Mouse (Mus musculus): ENCODE measurements around the gene Sema4c. TPM values are rescaled to one million over a fixed set of nuclear protein-coding genes. Genes with fewer than 3 reads are reported as not detected.

The Sema4c gene
- 10 to 100 TPM in 1 of 2 experiments, 1 to 10 TPM in 1; 6.8 to 10.0 TPM for total RNA-seq (2021)
- long read RNA-seq, experiment 1, partial matches to known transcripts: 0 of 1 reads
- long read RNA-seq, experiment 1, other reads (novel, unspliced or antisense): 1 of 1 reads
- long read RNA-seq, experiment 2, partial matches to known transcripts: 0 of 1 reads
- long read RNA-seq, experiment 2, other reads (novel, unspliced or antisense): 0 of 1 reads

- intact Hi-C loops (cut with DNase I): no loop called here
- H3K4me3 ChIP-seq: peak within 1 kb of the TSS; percentile 91
- H3K27ac ChIP-seq: peak within 1 kb of the TSS; percentile 97
- no peak for TF ChIP-seq CTCF (IDR thresholded peaks at IDR 0.05)
- DNase-seq: peak; percentile 86
Observed at GRCm38 (mm10) chr1:36558031-36558993, at the start of gene Sema4c. Gene Sema4c, minus strand, starts transcription at chr1:36558349.

GRCm38 (mm10) chr1:36606951-36607350, 48.8 kb upstream of the Sema4c start:
- no peak for TF ChIP-seq CTCF (IDR thresholded peaks at IDR 0.05)
- Histone ChIP-seq H3K27ac (peak overlapping the region; percentile 28; the same call in 1 of the 2 replicates), H3K4me3 (no peak overlapping the region)
- no peak for DNase-seq
- intact Hi-C loops (cut with DNase I): no loop called here

- no peak for TF ChIP-seq CTCF (IDR thresholded peaks at IDR 0.05)
- peak overlapping the region; percentile 79 for H3K27ac ChIP-seq
- DNase-seq: no peak
- no peak overlapping the region for H3K4me3 ChIP-seq
- intact Hi-C loops (cut with DNase I): no loop called here
Observed at GRCm38 (mm10) chr1:36604254-36605156, 46.4 kb upstream of the Sema4c start.

- peak; percentile 68 for DNase-seq
- Histone ChIP-seq H3K27ac (peak overlapping the region; percentile 79), H3K4me3 (no peak overlapping the region)
- intact Hi-C loops (cut with DNase I): loop anchor here (2.0 kb wide), 1 partner anchor 113 kb away; no protein-coding TSS in a partner anchor
- TF ChIP-seq CTCF (IDR thresholded peaks at IDR 0.05): no peak
Observed at GRCm38 (mm10) chr1:36603361-36603760, 45.2 kb upstream of the Sema4c start.

GRCm38 (mm10) chr1:36602271-36602670, 44.1 kb upstream of the Sema4c start:
- intact Hi-C loops (cut with DNase I): loop anchor here (2.0 kb wide), 1 partner anchor 115 kb away; no protein-coding TSS in a partner anchor

GRCm38 (mm10) chr1:36598411-36598810, 40.3 kb upstream of the Sema4c start:
- H3K4me3 ChIP-seq: no peak overlapping the region
- H3K27ac ChIP-seq: no peak overlapping the region
- DNase-seq: no peak
- no peak for TF ChIP-seq CTCF (IDR thresholded peaks at IDR 0.05)
- intact Hi-C loops (cut with DNase I): no loop called here

More at GRCm38 (mm10) chr1:36602271-36602670, 44.1 kb upstream of the Sema4c start:
- no peak overlapping the region for H3K4me3 ChIP-seq
- DNase-seq: no peak
- H3K27ac ChIP-seq: no peak overlapping the region
- no peak for TF ChIP-seq CTCF (IDR thresholded peaks at IDR 0.05)

GRCm38 (mm10) chr1:36596114-36596513, 38.0 kb upstream of the Sema4c start:
- H3K27ac ChIP-seq: no peak overlapping the region
- TF ChIP-seq CTCF (IDR thresholded peaks at IDR 0.05): no peak
- H3K4me3 ChIP-seq: no peak overlapping the region
- no peak for DNase-seq
- intact Hi-C loops (cut with DNase I): no loop called here

GRCm38 (mm10) chr1:36595167-36595931, 37.2 kb upstream of the Sema4c start:
- DNase-seq: no peak
- H3K27ac ChIP-seq: no peak overlapping the region
- intact Hi-C loops (cut with DNase I): no loop called here

GRCm38 (mm10) chr1:36593099-36593498, 35.0 kb upstream of the Sema4c start:
- no peak overlapping the region for H3K27ac ChIP-seq
- intact Hi-C loops (cut with DNase I): no loop called here
- DNase-seq: no peak
- no peak overlapping the region for H3K4me3 ChIP-seq
- TF ChIP-seq CTCF (IDR thresholded peaks at IDR 0.05): no peak

More at GRCm38 (mm10) chr1:36595167-36595931, 37.2 kb upstream of the Sema4c start:
- H3K4me3 ChIP-seq: no peak overlapping the region
- no peak for TF ChIP-seq CTCF (IDR thresholded peaks at IDR 0.05)

GRCm38 (mm10) chr1:36591408-36591807, 33.3 kb upstream of the Sema4c start:
- intact Hi-C loops (cut with DNase I): no loop called here
- no peak for TF ChIP-seq CTCF (IDR thresholded peaks at IDR 0.05)

GRCm38 (mm10) chr1:36590664-36591063, 32.5 kb upstream of the Sema4c start:
- H3K27ac ChIP-seq: peak overlapping the region; percentile 86
- no peak overlapping the region for H3K4me3 ChIP-seq
- intact Hi-C loops (cut with DNase I): no loop called here
- no peak for TF ChIP-seq CTCF (IDR thresholded peaks at IDR 0.05)
- no peak for DNase-seq

More at GRCm38 (mm10) chr1:36591408-36591807, 33.3 kb upstream of the Sema4c start:
- Histone ChIP-seq H3K27ac (peak overlapping the region; percentile 86), H3K4me3 (no peak overlapping the region)
- DNase-seq: no peak

All from gastrocnemius, adult 2 months (tissue).